Mouse (Mus musculus) liver, adult 2 months (tissue): ENCODE measurements around the gene Met.

Source experiments
- CTCF ChIP-seq: fragments of 200-500 bp; IDR thresholded peaks from 2 replicates; pipeline ENCODE4 v1.5.1; 2011; ENCODE audit warnings: low read depth, low read length, control low read depth
- POLR2A ChIP-seq: fragments of 200-500 bp; IDR thresholded peaks from 2 replicates; pipeline ENCODE4 v1.6.1; 2011; ENCODE audit warnings: low read length, control low read depth; ENCODE audit not compliant: insufficient read depth; ENCODE audit errors: extremely low read depth

- TF ChIP-seq CTCF = no peak
- no peak for TF ChIP-seq POLR2A
Observed at GRCm38 (mm10) chr6:17506831-17507230, 43.2 kb downstream of the Met start.
